Mouse (Mus musculus) CD4-positive, CD25-positive, alpha-beta regulatory T cell, adult 4 months (primary cell): Measurements from ENCODE around the gene Gm45713. TPM values are rescaled to one million over a fixed set of nuclear protein-coding genes. Genes with fewer than 3 reads are reported as not detected.
"Not testable (repeated sequence)": the region's sequence is repeated elsewhere in the genome, so short reads cannot be mapped to it uniquely, and the experiment has no call there.

ENCODE experiments used
- ATAC-seq: one replicate; pipeline ENCODE4 v1.8.0; 2017
- polyA plus RNA-seq, 2 experiments: library from polyadenylated mRNA; unstranded; fragments of 100-300 nt; shearing (Covaris generic); gene quantifications; one replicate each; pipeline ENCODE4 v1.2.1; 2017

The Gm45713 gene
- polyA plus RNA-seq, 2 experiments from 2014 or later, result not detected

DNA sequence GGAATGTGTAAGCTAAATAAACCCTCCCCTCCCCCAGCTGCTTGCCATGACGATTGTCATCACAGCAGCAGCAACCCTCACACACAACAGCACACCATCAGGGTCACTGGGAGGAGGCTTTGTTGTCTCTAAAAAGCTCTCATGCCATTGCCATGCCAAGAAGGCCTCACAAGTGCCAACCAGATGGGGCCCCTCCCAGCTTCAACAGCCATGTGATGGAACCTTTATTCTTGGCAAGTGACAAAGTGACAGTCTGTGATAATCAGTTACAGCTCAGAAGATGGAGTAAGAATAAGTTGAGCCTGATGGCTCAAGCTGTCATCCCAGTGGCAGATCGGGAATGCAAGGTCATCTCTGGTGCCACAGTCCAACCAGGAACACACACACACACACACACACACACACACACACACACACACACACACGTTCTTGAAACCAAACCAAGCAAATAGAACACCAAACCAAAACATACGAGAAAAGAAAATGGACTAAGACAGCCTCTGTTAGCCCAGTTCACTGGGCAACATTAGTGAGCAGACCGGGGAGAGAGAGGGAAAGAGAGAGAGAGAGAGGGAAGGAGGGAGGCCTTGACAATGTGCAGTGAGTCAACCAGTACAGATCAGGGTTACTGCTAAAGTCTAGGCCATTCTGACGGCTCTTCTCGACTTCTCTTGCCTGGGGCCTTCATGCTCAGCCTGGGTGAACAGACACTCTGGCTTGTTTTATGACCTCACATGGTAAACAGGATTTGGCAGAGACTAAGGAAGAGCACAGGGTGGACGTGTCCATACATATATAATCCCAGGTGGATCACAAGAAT is 4.1 kb upstream of the Gm45713 start:
- no peak for ATAC-seq

DNA sequence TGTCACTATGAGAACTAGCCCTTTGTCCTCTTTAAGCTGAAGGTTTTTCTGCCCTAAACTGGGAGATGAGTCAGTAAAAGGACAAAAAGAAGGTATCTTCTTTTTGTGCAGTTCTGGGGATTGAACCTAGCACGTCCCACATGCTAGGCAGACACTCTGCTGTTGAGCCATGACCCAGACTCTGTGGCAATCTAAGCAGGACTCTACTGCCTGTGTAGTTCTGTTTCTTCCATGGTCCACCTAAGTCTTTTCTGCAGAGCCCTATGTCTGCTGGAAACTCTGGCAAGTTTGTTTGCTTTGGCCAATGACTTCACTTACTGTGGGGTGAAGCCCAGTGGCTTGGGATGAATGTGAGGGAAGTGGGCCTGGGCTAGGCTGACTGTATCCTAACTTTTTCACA is 2.4 kb upstream of the Gm45713 start:
- ATAC-seq, result no peak

DNA sequence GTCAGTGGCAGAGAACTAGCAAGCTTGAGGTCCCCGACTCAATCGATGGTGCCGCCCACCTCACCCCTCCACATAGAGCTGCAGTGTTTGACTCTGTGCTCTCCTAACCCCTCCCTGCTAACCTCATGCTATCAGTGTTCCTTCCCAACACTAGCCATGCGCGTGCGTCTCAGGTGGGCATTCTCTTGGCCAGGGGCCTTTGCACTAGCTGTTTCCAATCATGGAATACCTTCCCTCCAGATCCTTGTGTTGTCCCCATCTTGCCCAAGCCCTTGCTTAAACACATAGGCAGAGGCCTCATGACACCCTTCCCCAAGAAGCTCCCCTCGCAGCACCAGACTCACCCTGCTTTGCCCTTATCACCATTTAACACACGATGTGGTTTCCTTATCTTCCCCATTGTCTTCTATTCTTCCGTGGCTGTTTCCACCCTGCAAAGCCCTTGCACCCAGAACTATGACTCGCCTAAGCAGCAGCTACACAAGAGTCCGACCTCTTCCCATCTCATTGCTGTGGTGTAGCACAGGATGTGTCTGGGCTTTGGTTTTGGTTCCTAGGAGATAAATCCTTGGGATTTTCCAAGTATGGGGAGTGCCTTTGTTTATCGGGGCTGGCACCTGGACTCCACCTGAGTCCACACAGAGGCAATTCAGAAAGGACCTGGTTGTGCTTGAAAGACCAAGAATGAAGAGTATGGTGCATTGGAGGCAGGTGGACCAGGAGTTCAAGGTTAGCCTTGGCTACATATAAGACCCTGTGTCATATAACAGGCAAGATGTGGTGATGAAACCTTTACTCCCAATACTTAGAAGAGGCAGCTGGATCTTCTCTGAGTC is 1.4 kb upstream of the Gm45713 start:
- no peak for ATAC-seq

DNA sequence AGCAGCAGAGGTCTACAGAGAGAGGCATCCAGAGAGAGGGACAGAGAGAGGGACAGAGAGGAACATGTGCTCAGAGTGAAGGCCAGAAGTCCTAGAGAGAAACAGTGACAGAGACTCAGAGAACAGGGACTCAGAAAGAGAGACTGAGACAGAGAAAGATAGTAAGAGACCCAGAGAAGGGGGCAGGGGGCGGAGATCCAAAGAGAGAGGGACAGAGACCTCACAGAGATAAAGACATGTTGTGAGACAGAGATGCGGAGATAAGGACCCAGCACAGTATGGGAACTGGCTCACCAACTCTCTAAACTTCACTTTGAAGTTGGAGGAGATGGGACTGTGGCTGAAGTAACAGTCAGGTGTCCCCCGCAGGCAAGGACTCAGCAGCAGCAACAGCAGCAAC is 661 bp downstream of the Gm45713 start:
- no peak for ATAC-seq

DNA sequence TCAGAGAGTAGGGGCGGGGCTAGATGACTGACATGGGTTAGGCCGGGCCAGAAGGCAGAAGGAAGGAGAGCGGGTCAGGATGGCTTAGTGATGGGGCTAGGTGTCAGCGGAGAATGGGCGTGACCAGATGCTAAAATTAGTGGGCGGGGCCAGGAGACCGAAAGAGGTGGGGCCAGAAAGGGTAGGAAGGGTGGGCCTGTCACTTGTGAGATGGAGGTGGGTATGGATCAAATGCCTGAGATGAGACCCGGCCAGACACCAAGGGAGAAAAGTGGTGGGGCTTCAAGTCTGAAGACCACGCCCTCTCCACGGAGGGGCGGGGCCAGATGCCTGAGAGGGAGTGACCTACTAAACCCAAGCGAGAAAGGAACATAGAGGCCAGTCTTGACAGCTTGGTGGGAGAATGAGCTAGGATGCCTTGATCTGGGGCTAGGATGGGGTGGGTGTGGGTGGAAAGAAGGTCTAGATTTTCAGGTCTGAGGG is 1.4 kb downstream of the Gm45713 start:
- ATAC-seq, result no peak

DNA sequence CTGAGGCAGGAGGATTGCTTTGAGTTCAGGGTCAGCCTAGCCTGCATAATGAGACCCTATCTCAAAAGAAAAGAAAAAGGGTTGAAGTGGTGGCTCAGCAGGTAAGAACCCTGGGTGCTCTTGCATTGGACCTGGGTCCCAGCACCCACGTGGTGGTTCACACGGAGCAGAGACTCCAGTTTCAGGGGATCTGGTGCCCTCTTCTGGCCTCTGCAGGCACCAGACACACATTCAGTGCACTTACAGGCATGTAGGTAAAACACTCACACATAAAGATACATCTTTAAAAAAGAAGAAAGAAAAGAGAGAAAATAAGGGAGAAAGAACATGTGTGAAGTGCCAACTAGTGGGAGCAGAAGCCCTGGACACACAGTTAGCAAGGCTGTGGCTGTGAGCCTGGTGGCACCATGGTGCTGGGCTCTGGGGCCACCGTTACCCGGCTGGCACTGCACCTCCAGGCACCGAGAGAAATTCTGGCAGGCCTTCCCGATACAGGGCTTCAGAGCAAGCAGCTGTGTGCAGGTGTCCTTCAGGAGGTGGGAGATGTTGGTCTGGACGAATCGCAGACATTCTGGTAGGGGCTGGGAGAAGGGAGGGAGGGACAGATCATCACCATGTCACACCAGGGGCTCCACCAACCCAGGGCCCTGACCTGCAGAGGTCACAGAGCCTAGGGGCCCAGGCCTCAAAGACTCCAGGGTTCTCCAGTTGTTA is 2.4 kb downstream of the Gm45713 start:
- no peak for ATAC-seq

DNA sequence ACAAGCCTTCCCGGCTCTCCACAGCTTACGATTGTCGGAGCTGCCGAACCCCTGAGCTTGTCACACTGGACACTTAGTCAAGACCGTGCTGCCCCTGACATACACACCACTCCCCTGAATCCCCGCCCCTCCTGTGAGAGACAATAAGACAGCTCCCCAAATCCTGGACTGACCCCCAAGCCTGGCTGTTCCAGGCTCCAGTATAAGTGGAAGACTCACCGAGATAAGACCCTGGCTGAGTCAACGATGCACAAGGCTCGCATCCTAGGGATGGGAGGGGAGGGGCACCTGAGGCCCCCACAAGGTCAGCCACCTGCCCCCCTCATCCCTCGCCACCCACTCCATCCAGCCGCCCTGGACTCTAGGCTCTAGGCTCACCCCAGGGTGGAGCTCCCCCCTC is 4.2 kb downstream of the Gm45713 start:
- no peak for ATAC-seq

DNA sequence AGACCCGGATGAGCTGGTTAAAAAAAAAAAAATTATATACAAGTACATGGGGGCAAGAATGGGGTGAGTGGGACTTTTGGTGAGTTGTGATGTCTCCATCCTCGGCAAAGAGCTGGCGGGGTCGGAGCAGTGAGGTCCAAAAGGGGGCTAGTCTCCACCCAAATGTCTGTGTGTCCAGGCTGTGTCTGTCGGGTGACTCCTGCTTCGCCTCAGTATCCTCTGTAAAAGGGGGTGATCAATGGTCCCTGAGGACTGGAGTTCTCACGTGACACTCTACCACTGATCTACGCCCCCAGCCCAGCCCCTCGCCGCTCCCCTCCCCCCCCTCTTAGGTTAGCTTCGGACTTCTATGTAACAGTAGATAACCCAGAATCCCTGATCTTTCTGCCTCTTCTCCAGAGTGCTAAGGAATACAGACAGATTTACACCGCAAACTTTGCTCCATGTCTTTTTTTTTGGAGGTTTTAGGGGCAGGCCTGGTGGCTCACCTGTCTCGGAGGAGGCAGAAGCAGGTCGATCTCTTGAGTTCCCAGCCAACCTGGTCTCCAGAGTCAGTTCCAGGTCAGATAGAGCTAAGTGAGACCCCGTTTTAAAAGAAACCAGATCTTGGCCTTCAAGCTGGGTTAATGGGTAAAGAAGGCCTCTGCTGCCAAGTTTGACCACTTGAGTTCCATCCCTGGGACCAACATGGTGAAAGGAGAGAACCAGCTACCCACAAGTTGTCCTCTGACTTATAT is 6.1 kb downstream of the Gm45713 start:
- no peak for ATAC-seq

DNA sequence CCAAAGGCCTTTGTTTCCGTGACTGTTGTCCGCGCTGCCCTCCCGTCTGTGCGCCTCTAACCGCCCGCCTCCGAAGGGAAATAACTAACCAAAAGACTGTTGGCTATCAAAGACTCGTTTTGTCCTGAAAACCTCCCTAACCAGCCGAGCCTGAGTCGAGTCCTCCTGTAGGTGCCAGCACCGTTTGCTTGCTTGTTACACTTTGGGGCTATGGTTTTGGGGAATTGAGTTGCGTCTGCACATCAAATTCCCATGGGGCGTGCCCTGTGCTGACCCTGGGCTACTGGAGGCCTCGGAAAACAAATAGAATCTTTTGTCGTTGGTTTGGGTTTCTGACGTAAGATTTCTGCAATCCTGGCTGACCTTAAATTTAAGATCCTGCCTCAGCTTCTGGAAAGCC is 6.7 kb downstream of the Gm45713 start:
- no peak for ATAC-seq

DNA sequence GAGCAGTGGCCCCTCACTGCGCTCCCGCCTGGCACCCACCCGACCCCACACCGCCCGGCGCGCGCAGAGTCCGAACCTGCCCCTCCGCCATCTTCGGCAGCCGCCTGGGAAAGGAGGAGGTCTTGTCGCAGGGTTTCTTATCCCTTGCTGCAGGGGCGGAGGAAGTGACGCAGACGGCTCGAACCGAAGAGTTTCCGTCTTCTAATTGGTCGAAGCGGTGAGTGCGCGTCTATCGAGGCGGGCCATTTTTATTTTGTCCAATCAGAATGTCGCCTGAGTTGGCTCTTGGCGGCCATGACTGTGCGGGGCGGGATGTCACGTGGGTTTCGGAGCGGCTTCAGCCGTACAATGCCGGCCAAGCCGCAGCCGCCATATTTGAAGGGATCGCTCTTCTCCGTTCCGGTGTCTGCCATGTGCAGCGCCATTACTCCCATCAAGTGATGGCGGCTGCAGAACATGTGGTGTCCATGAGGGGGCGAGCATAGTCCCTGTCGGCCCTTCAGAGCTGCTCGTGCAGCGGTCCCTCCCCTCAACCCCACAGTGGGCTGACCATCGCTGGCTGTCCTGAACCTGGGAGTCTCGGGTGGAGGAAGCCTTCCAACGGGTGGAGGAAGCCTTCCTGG is 7.3 kb downstream of the Gm45713 start, which contains the start of gene Rpl13a:
Gene Rpl13a (minus strand): TSS at position 138 of the 623 bp plus-strand sequence.
- ATAC-seq, result peak; percentile 82

DNA sequence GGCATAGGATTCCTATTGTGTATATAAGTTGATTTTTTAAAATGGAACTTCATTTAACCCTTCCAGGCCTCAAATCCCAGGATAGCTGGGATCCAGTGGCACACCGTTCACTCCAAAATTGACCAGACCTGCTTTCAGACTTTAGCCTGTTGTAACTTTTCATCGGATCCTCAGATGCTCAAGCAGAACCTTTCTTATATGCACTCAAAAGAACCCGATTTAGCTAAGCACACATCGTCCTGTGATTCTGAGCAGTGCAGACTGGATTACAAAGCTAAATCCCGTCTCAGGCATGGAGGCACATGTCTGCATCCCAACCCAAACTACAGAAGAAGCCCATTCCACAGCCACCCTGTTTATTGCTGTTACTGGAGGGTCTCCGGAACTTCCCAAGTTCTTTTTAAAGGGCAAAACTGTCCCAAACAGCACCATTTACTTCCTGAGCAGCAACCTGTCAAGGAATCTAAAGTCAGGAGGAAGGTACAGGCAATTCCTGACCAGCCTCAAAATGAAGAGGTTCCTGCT is 8.3 kb downstream of the Gm45713 start:
- ATAC-seq, result no peak

DNA sequence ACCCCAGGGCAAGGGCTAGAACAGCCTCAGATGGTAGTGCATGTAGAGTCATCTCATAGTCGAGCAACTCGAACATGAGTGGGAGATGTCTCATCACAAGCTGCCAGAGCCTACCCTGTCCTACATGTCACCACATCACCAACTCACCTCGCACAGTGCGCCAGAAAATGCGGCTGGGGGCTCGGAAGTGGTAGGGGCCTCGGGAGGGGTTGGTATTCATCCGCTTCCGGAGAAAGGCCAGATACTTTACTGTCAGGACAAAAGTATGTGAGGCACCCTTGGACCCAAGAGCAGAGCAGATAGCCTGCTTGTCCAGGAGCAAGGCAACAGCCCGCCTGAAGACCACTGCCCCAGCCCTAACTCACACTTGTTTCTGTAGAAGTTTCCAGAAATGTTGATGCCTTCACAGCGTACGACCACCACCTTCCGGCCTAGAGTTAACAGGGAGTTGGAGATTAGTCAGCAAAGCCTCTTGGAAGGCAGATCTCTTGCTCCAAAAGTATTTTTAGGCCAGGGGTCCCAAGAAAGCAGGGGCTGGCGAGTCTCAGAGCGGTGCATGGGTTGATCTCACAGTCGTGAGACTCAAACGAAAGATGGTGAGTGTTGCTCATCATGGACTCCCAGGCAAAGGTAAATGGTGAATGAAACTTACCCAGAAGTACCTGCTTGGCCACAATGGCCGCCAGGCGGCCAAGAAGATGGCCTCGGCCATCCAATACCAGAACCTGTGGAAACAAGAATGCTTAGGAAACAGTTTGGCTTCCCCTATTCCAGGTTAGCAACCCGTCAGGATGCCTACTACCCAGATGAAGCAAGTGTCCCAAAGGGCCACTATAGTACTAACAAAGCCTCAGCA is 9.0 kb downstream of the Gm45713 start:
- no peak for ATAC-seq

DNA sequence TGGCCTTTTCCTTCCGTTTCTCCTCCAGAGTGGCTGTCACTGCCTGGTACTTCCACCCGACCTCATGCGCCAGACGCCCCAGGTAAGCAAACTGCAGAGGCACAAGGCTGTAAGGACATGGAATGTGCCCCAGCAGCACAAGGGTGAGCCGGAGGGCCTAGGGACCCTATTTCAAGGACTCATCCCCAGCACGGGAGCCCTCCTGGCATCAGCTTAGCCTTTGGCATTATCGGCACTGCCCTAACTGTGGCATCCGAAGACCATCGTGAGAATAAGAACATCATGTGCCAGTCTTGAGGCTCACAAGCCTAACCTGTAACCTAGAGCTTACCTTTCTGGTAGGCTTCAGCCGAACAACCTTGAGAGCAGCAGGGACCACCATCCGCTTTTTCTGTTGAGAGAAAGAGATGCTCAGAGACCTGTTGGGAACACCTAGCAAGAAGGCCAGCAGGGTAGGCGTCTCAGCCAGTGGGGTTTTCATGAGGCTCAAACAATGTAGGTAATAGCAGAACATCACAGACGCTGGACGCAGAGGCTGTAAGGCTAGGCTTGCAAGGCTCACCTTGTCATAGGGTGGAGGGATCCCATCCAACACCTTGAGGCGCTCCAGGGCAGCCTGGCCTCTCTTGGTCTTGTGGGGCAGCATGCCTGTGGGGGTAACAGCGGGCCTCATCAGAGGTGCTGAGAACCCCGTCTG is 9.7 kb downstream of the Gm45713 start:
- no peak for ATAC-seq

DNA sequence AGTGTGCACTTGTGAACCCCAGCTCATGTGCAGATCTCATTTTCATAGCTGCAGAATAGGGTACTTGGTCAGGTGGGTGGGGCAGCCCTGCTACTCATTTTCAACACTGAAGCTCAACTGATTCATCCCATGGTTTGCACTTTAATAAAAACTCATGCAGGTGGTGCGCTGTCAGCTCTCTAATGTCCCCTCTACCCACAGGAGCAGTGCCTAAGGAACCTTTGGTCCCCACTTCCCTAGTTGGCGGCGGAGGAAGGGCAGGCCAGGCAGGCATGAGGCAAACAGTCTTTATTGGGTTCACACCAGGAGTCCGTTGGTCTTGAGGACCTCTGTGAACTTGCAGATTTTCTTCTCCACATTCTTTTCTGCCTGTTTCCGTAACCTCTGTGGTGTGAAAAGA is 10.4 kb downstream of the Gm45713 start:
- ATAC-seq, result not testable (repeated sequence)

DNA sequence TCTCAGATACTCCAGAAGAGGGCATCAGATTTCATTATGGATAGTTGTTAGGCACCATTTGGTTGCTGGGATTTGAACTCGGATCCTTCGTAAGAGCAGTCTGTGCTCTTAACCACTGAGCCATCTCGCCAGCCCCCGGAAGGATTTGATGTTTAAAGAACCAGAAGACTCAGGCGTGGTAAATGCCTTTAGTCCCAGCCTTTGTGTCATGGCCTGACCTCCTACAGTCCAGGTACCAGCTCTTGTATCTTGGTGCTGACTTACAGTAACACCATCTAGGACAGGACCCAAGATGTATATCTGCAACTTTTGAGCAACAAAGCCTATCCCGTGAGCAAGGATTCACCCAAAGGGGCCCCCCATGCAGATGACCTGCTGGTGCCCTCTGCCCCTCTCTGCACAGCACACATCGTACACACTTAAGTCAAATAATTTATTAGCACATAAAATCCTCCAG is 10.9 kb downstream of the Gm45713 start:
- ATAC-seq, result no peak

DNA sequence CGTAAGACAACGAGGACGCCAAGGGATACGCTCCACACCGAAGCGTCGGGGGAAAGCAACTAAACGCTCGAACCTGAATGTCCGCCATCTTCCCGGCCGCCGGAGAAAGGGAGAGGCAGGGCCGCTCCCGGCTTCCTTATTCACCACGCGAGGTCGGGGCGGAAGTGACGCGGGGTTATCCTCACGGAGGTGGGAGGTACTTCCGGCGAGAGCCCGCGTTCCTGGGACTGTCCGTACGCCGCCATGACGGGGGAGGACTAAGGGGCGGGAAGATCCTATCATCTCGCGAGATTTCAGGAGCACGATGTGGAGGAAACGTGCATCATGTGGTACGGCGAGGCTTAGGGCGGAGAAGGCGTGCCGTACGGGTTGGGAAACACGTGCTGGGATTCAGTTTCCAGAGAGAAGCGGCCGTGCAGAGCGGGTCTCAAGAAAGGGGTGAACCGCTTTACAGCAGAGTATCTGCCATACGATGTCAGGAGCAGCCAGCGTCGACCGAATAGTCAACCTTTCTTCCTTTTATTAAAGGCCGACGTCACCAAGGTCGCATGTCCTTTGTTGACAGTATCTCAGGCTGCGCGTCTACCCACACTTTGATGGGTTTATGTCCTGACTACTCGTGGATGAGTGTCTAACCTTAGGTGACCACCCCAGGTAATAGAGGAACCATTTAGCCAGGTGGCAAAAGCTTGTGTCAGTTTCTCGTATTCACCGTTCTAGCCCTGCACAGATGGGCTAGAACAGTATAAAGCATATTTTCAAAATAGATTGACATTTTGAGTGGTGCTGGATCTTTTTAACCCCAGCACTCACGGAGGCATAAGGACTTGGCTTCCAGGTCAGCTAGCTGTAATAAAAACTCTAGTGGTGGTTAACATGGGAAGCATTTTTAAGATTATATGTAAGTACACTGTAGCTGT is 11.5 kb downstream of the Gm45713 start, which contains the start of gene Rps11:
Gene Rps11 (minus strand): TSS at position 216 of the 920 bp plus-strand sequence.
- peak; percentile 63 for ATAC-seq

DNA sequence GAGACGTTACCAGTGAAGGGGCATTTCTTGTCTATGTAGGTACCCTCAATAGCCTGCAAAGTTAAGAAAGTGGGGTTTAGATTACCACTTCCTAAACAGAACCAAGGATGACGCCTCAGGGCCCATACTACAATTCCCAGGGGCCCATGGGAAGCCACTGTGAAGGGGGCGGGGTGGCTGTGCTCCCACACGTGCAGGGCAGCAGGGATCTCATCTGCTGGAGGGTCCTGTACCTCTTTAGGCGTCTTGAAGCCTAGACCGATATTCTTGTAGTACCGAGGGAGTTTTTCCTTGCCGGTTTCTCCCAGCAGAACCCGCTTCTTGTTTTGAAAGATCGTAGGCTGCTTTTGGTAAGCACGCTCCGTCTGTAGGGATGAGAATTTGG is 12.9 kb downstream of the Gm45713 start:
- no peak for ATAC-seq

DNA sequence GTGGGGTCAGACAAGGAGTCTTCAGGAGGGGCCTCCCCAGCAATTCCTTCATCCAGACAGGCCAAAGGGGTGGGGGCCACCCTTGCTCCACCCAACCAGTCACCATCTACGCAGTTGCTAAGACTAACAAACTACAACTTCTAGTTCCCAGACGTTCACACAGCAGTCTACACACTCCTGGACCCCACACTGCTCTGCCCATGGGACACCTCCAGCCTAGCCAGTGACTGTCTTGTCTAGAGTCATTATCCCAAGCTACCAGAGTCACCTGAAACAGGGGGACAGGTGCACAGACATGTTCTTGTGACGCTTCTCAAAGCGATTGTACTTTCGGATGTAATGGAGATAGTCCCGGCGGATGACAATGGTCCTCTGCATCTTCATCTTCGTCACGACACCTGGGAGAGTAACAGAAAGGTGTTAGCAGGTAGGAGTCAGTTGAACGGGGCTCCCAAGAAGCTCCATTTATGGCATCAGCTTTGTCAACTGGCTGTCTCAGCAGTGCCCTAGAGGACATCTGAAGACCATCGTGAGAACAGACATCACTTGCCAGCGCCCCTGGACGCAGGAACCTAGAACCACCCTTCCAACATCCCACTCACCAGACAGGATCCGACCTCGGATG is 13.4 kb downstream of the Gm45713 start:
- ATAC-seq, result no peak
